Mouse (Mus musculus) urinary bladder, adult 2 months (tissue): ENCODE results near the gene 1700020D05Rik. TPM values are rescaled to one million over a fixed set of nuclear protein-coding genes. Genes with fewer than 3 reads are reported as not detected.

Experiments
- polyA plus RNA-seq: library from polyadenylated mRNA; depleted of rRNA; stranded (reverse); fragments of >200 nt; gene quantifications from 2 replicates; pipeline ENCODE4 v1.2.3, GENCODE M21; 2012; rRNA removed

The 1700020D05Rik gene
- polyA plus RNA-seq, 1 experiment, result 1.5 TPM

Other genes starting within 250 kb of the 1700020D05Rik start
- gene Pacs1, start 230.7 kb downstream of the 1700020D05Rik start, polyA plus RNA-seq, result 16.3 and 22.6 TPM in 2 replicates
- gene Sf3b2, start 208.3 kb downstream of the 1700020D05Rik start, polyA plus RNA-seq, result 97.3 and 108 TPM in 2 replicates
- 0.03 and 0.04 TPM in 2 replicates for gene Gal3st3, start 205.5 kb downstream of the 1700020D05Rik start, polyA plus RNA-seq
- not detected in 2 replicates for gene Catsper1, start 168.0 kb downstream of the 1700020D05Rik start, polyA plus RNA-seq
- 3.6 and 4.4 TPM in 2 replicates for gene Cst6, start 154.2 kb downstream of the 1700020D05Rik start, polyA plus RNA-seq
- 24.4 and 26.8 TPM in 2 replicates for gene Eif1ad, start 137.0 kb downstream of the 1700020D05Rik start, polyA plus RNA-seq
- gene Banf1, start 136.6 kb downstream of the 1700020D05Rik start, polyA plus RNA-seq, result 125 and 147 TPM in 2 replicates
- 36.7 and 51.4 TPM in 2 replicates for gene Sart1, start 115.1 kb downstream of the 1700020D05Rik start, polyA plus RNA-seq
- gene Tsga10ip, start 101.3 kb downstream of the 1700020D05Rik start, polyA plus RNA-seq, result not detected in 2 replicates
- gene Drap1, start 78.8 kb downstream of the 1700020D05Rik start, polyA plus RNA-seq, result 228 and 236 TPM in 2 replicates
- 65.3 and 68.9 TPM in 2 replicates for gene AI837181, start 78.6 kb downstream of the 1700020D05Rik start, polyA plus RNA-seq
- gene Fosl1, start 56.2 kb downstream of the 1700020D05Rik start, polyA plus RNA-seq, result 0.07 TPM in 1 of 2 replicates, not detected in the other
- gene Ccdc85b, start 45.9 kb downstream of the 1700020D05Rik start, polyA plus RNA-seq, result 11.3 and 15.1 TPM in 2 replicates
- gene Fibp, start 43.2 kb downstream of the 1700020D05Rik start, polyA plus RNA-seq, result 95.7 and 122 TPM in 2 replicates
- gene Ctsw, start 35.3 kb downstream of the 1700020D05Rik start, polyA plus RNA-seq, result 2.6 and 4.0 TPM in 2 replicates
- gene Efemp2, start 29.8 kb downstream of the 1700020D05Rik start, polyA plus RNA-seq, result 77.3 and 86.8 TPM in 2 replicates
- gene Mus81, start 15.4 kb downstream of the 1700020D05Rik start, polyA plus RNA-seq, result 23.3 and 32.8 TPM in 2 replicates
- 669 and 714 TPM in 2 replicates for gene Cfl1, start 13.3 kb downstream of the 1700020D05Rik start, polyA plus RNA-seq
- gene Snx32, start 6.8 kb upstream of the 1700020D05Rik start, polyA plus RNA-seq, result 33.0 and 37.7 TPM in 2 replicates
- gene Ovol1, start 56.9 kb upstream of the 1700020D05Rik start, polyA plus RNA-seq, result 4.7 and 5.1 TPM in 2 replicates
- gene Ap5b1, start 64.2 kb upstream of the 1700020D05Rik start, polyA plus RNA-seq, result 4.8 and 7.1 TPM in 2 replicates
- 38.2 and 41.2 TPM in 2 replicates for gene Rnaseh2c, start 98.1 kb upstream of the 1700020D05Rik start, polyA plus RNA-seq
- 60.1 and 67.7 TPM in 2 replicates for gene Kat5, start 106.5 kb upstream of the 1700020D05Rik start, polyA plus RNA-seq
- gene Rela, start 133.7 kb upstream of the 1700020D05Rik start, polyA plus RNA-seq, result 58.3 and 64.0 TPM in 2 replicates
- gene Sipa1, start 159.9 kb upstream of the 1700020D05Rik start, polyA plus RNA-seq, result 17.3 and 19.6 TPM in 2 replicates
- gene Map3k11, start 185.0 kb upstream of the 1700020D05Rik start, polyA plus RNA-seq, result 19.9 and 22.0 TPM in 2 replicates
- 40.5 and 53.5 TPM in 2 replicates for gene Pcnx3, start 185.1 kb upstream of the 1700020D05Rik start, polyA plus RNA-seq
- 0.13 and 0.25 TPM in 2 replicates for gene Kcnk7, start 200.6 kb upstream of the 1700020D05Rik start, polyA plus RNA-seq
- gene Ehbp1l1, start 222.5 kb upstream of the 1700020D05Rik start, polyA plus RNA-seq, result 97.4 and 116 TPM in 2 replicates
- 66.3 and 79.4 TPM in 2 replicates for gene Fam89b, start 225.9 kb upstream of the 1700020D05Rik start, polyA plus RNA-seq
- 132 and 164 TPM in 2 replicates for gene Ltbp3, start 237.1 kb upstream of the 1700020D05Rik start, polyA plus RNA-seq